Mouse (Mus musculus): ENCODE results near the gene Gtf2b. TPM values are rescaled to one million over a fixed set of nuclear protein-coding genes. Genes with fewer than 3 reads are reported as not detected.

Gtf2b gene
- total RNA-seq, 4 experiments from 2014 or later = 37.2 to 45.1 (median 40.0) TPM

DNA sequence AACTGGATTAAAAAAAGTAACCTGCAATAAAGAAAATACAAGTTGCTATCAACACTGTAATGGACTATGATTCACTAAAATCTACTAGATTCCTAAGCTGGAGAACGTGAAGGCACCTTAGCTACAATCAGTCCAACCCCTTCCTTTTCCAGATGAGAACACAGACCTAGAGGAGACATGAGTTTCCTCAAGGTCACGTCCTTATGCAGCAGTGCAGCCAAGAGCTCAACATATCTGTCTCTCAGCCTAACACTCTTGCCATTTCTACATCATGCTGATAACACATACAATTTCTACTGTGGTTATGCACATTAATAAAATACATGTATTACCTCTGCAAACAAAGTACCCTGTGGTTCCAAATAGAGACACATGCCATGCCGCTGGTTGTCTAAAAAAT, 46.7 kb downstream of the Gtf2b start:
- no peak for DNase-seq (ENCODE audit: low spot score in 2 of 2)

- DNase-seq (ENCODE audit: low spot score in 2 of 2) = no peak
Observed at GRCm38 (mm10) chr3:142817506-142817905, 52.7 kb downstream of the Gtf2b start.

DNA sequence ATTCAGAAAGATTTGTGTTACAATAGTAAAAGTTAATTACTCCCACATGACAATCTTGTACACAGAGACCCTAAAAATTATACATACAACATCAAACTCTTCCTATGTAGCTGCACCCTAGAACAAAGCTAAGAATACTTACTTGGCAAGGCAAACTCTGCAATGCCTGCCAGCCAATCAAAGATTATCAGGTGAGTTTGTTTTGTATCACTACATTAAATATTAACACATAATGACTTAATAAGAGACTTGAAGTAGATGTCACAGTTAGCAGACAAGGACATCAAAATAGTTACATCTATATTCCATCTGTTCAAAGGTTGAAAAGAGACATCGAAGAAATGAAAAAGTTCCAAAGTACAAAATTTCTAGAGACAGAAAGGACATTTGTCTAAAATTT, 58.8 kb downstream of the Gtf2b start:
- no peak for DNase-seq (ENCODE audit: low spot score in 2 of 2)

GRCm38 (mm10) chr3:142826449-142827146, 61.8 kb downstream of the Gtf2b start:
- DNase-seq (ENCODE audit: low spot score in 2 of 2) = no peak

GRCm38 (mm10) chr3:142832910-142833309, 68.1 kb downstream of the Gtf2b start:
- DNase-seq (ENCODE audit: low spot score in 2 of 2) = no peak

Other genes starting within 250 kb of the Gtf2b start
- gene Gbp7, start 234.7 kb upstream of the Gtf2b start, total RNA-seq (2022) = 1 to 10 TPM; 2.9 to 3.4 (median 3.3) TPM
- gene Gbp3, start 205.0 kb upstream of the Gtf2b start, total RNA-seq (2022) = 10 to 100 TPM in 1 of 4 experiments, 1 to 10 TPM in 3; 7.9 to 11.0 (median 8.5) TPM
- gene Gbp2b, start 170.2 kb upstream of the Gtf2b start, total RNA-seq (2022) = not detected
- gene Gbp2, start 144.4 kb upstream of the Gtf2b start, total RNA-seq (2022) = 1 to 10 TPM; 2.4 to 4.8 (median 3.5) TPM
- 1 to 10 TPM; 7.7 to 9.0 (median 8.3) TPM for gene Kyat3, start 64.0 kb upstream of the Gtf2b start, total RNA-seq (2022)
- 10 to 100 TPM; 29.0 to 35.1 (median 32.8) TPM for gene Pkn2, start 117.0 kb downstream of the Gtf2b start, total RNA-seq (2022)